Mouse (Mus musculus) liver, embryonic 12.5 days (tissue): ENCODE data around the gene Wdr77. TPM values are rescaled to one million over a fixed set of nuclear protein-coding genes. Genes with fewer than 3 reads are reported as not detected.
A peak's percentile ranks its signal among the peaks of the same experiment; 100 is the strongest.

Experiments used
- ATAC-seq: fragments of 200-750 bp; cut with Nextera tagmentation; 2 replicates; pipeline ENCODE4 v1.8.0; 2017; ENCODE audit warnings: moderate number of reproducible peaks, mild to moderate bottlenecking, moderate library complexity
- H3K27ac ChIP-seq: fragments of 300-500 bp; sonication (generic); 2 replicates; pipeline ENCODE4 v1.5.1; 2016; ENCODE audit warnings: mild to moderate bottlenecking
- H3K27me3 ChIP-seq: fragments of 300-500 bp; sonication (generic); replicated peaks from 2 replicates; pipeline ENCODE4 v1.6.1; 2016; ENCODE audit warnings: mild to moderate bottlenecking, moderate library complexity
- H3K36me3 ChIP-seq: fragments of 300-500 bp; sonication (generic); 2 replicates; pipeline ENCODE4 v1.6.1; 2016; ENCODE audit warnings: mild to moderate bottlenecking, moderate library complexity
- H3K4me1 ChIP-seq: fragments of 300-500 bp; sonication (generic); 2 replicates; pipeline ENCODE4 v1.6.1; 2016
- H3K4me2 ChIP-seq: fragments of 300-500 bp; sonication (generic); 2 replicates; pipeline ENCODE4 v1.6.1; 2016; ENCODE audit warnings: mild to moderate bottlenecking, moderate library complexity
- H3K4me3 ChIP-seq: fragments of 300-500 bp; sonication (generic); 2 replicates; pipeline ENCODE4 v1.5.1; 2016; ENCODE audit warnings: mild to moderate bottlenecking, moderate library complexity
- H3K9ac ChIP-seq: fragments of 300-500 bp; sonication (generic); 2 replicates; pipeline ENCODE4 v1.6.1; 2016; ENCODE audit warnings: mild to moderate bottlenecking, moderate library complexity
- H3K9me3 ChIP-seq: fragments of 300-500 bp; sonication (generic); replicated peaks from 2 replicates; pipeline ENCODE4 v1.6.1; 2016; ENCODE audit warnings: mild to moderate bottlenecking, moderate library complexity
- WGBS: fragments of 180-500 bp; shearing (Covaris S2); methylation state at CpG from one replicate; pipeline ENCODE4 v1.1.7; 2016; ENCODE audit not compliant: insufficient replicate concordance; 5-methylcytosine and 5-hydroxymethylcytosine counted together
- polyA plus RNA-seq: library from polyadenylated mRNA; unstranded; fragments of >200 nt; fragmentation: Nextera tagmentation; extraction: Ambion mirVana; gene quantifications from 2 replicates; pipeline ENCODE4 v1.2.1, GENCODE M21; 2016

The Wdr77 gene
- polyA plus RNA-seq, 1 experiment from 2014 or later, result 90.0 TPM

- Histone ChIP-seq H3K9me3 (no peaks in the 10 kb centered on the region), H3K27me3 (no peaks in the 10 kb centered on the region), H3K4me3 (no peak overlapping the region), H3K36me3 (no peaks in the 10 kb centered on the region), H3K4me1 (peaks cover 59% of the 10 kb centered on the region), H3K9ac (no peak overlapping the region), H3K27ac (no peak overlapping the region), H3K4me2 (no peak overlapping the region)
- no peak for ATAC-seq
- WGBS, result 72% methylated on average over 7 of the region's 7 CpGs
Observed at GRCm38 (mm10) chr3:105927561-105928194, 31.5 kb upstream of the Wdr77 start.

- H3K4me3 ChIP-seq, result no peak overlapping the region
- H3K9ac ChIP-seq, result no peak overlapping the region
- H3K27me3 ChIP-seq, result no peaks in the 10 kb centered on the region
- WGBS, result 65% methylated on average over 3 of the region's 3 CpGs
- H3K36me3 ChIP-seq, result no peaks in the 10 kb centered on the region
- peaks cover 62% of the 10 kb centered on the region for H3K4me1 ChIP-seq
- ATAC-seq, result no peak
- H3K9me3 ChIP-seq, result no peaks in the 10 kb centered on the region
- H3K4me2 ChIP-seq, result no peak overlapping the region
- H3K27ac ChIP-seq, result no peak overlapping the region
Observed at GRCm38 (mm10) chr3:105928195-105928569, 31.0 kb upstream of the Wdr77 start.

GRCm38 (mm10) chr3:105928781-105929180 lies 30.4 kb upstream of the Wdr77 start:
- no peak overlapping the region for H3K9ac ChIP-seq
- H3K4me2 ChIP-seq, result no peak overlapping the region
- no peak for ATAC-seq
- no peaks in the 10 kb centered on the region for H3K36me3 ChIP-seq
- no peaks in the 10 kb centered on the region for H3K9me3 ChIP-seq
- no peak overlapping the region for H3K4me3 ChIP-seq
- no peaks in the 10 kb centered on the region for H3K27me3 ChIP-seq
- WGBS, result 75% methylated on average over 6 of the region's 6 CpGs
- H3K4me1 ChIP-seq, result peaks cover 61% of the 10 kb centered on the region
- H3K27ac ChIP-seq, result no peak overlapping the region

- H3K36me3 ChIP-seq, result no peaks in the 10 kb centered on the region
- H3K4me1 ChIP-seq, result peaks cover 51% of the 10 kb centered on the region
- no peak overlapping the region for H3K4me2 ChIP-seq
- no peak overlapping the region for H3K9ac ChIP-seq
- 52% methylated on average over 7 of the region's 7 CpGs for WGBS
- no peaks in the 10 kb centered on the region for H3K27me3 ChIP-seq
- no peak for ATAC-seq
- no peak overlapping the region for H3K27ac ChIP-seq
- no peak overlapping the region for H3K4me3 ChIP-seq
- H3K9me3 ChIP-seq, result no peaks in the 10 kb centered on the region
Observed at GRCm38 (mm10) chr3:105929821-105930220, 29.3 kb upstream of the Wdr77 start.

GRCm38 (mm10) chr3:105931095-105931494 lies 28.1 kb upstream of the Wdr77 start:
- Histone ChIP-seq H3K36me3 (no peaks in the 10 kb centered on the region), H3K27me3 (no peaks in the 10 kb centered on the region), H3K4me3 (no peak overlapping the region), H3K27ac (no peak overlapping the region), H3K4me1 (peaks cover 40% of the 10 kb centered on the region), H3K4me2 (no peak overlapping the region), H3K9ac (no peak overlapping the region), H3K9me3 (no peaks in the 10 kb centered on the region)
- 36% methylated on average over 2 of the region's 2 CpGs for WGBS
- no peak for ATAC-seq

- Histone ChIP-seq H3K4me3 (peak within 1 kb of the TSS; percentile 16; the same call in 1 of the 2 replicates), H3K4me2 (peak within 1 kb of the TSS; percentile 25), H3K27me3 (no peaks in the 10 kb centered on the region), H3K9me3 (no peaks in the 10 kb centered on the region), H3K4me1 (peaks cover 35% of the 10 kb centered on the region), H3K9ac (0 out of 2 replicates have a peak within 1 kb of the TSS, but pooled peaks have one; percentile 30), H3K27ac (peak within 1 kb of the TSS; percentile 57), H3K36me3 (peaks cover 9% of the 10 kb centered on the region)
- peak; percentile 63 for ATAC-seq
- WGBS, result 24% methylated on average over 8 of the region's 8 CpGs
Observed at GRCm38 (mm10) chr3:105932240-105933071, 26.7 kb upstream of the Wdr77 start, which contains the start of gene I830077J02Rik. TSS of gene I830077J02Rik (minus strand) at chr3:105932664.

GRCm38 (mm10) chr3:105933926-105934325 lies 25.2 kb upstream of the Wdr77 start:
- Histone ChIP-seq H3K36me3 (peaks cover 13% of the 10 kb centered on the region), H3K27ac (no peak overlapping the region), H3K9ac (no peak overlapping the region), H3K4me2 (no peak overlapping the region), H3K4me3 (no peak overlapping the region), H3K4me1 (peaks cover 23% of the 10 kb centered on the region), H3K27me3 (no peaks in the 10 kb centered on the region), H3K9me3 (no peaks in the 10 kb centered on the region)
- 79% methylated on average over 6 of the region's 6 CpGs for WGBS
- ATAC-seq, result no peak

- ATAC-seq, result no peak
- no peak overlapping the region for H3K4me3 ChIP-seq
- H3K4me1 ChIP-seq, result peaks cover 14% of the 10 kb centered on the region
- no peaks in the 10 kb centered on the region for H3K27me3 ChIP-seq
- no peak overlapping the region for H3K9ac ChIP-seq
- H3K4me2 ChIP-seq, result no peak overlapping the region
- no peaks in the 10 kb centered on the region for H3K9me3 ChIP-seq
- H3K27ac ChIP-seq, result no peak overlapping the region
- WGBS, result 85% methylated on average over 5 of the region's 5 CpGs
- peaks cover 15% of the 10 kb centered on the region for H3K36me3 ChIP-seq
Observed at GRCm38 (mm10) chr3:105935033-105935432, 24.1 kb upstream of the Wdr77 start.

- Histone ChIP-seq H3K4me3 (no peak overlapping the region), H3K9ac (no peak overlapping the region), H3K4me2 (no peak overlapping the region), H3K27me3 (no peaks in the 10 kb centered on the region), H3K36me3 (peaks cover 25% of the 10 kb centered on the region), H3K9me3 (no peaks in the 10 kb centered on the region), H3K4me1 (peaks cover 14% of the 10 kb centered on the region), H3K27ac (no peak overlapping the region)
- 75% methylated on average over 4 of the region's 4 CpGs for WGBS
- ATAC-seq, result no peak
Observed at GRCm38 (mm10) chr3:105936111-105936510, 23.1 kb upstream of the Wdr77 start.

GRCm38 (mm10) chr3:105951348-105951747 lies 7.8 kb upstream of the Wdr77 start:
- H3K27me3 ChIP-seq, result no peaks in the 10 kb centered on the region
- ATAC-seq, result no peak
- H3K4me2 ChIP-seq, result no peak overlapping the region
- 86% methylated on average over 7 of the region's 7 CpGs for WGBS
- H3K9ac ChIP-seq, result no peak overlapping the region
- H3K4me1 ChIP-seq, result peaks cover 18% of the 10 kb centered on the region
- H3K9me3 ChIP-seq, result no peaks in the 10 kb centered on the region
- no peak overlapping the region for H3K4me3 ChIP-seq
- no peak overlapping the region for H3K27ac ChIP-seq
- peaks cover 91% of the 10 kb centered on the region for H3K36me3 ChIP-seq

GRCm38 (mm10) chr3:105957235-105957634 lies 1.9 kb upstream of the Wdr77 start:
- Histone ChIP-seq H3K4me3 (peak overlapping the region; percentile 85; the same call in 1 of the 2 replicates), H3K4me1 (peaks cover 43% of the 10 kb centered on the region), H3K27me3 (no peaks in the 10 kb centered on the region), H3K9me3 (no peaks in the 10 kb centered on the region), H3K4me2 (peak overlapping the region; percentile 86), H3K9ac (peak overlapping the region; percentile 94; the same call in 1 of the 2 replicates), H3K27ac (no peak overlapping the region), H3K36me3 (peaks cover 62% of the 10 kb centered on the region)
- 93% methylated on average over 1 of the region's 1 CpGs for WGBS
- no peak for ATAC-seq

GRCm38 (mm10) chr3:105958204-105958603 lies 965 bp upstream of the Wdr77 start:
- Histone ChIP-seq H3K27ac (peak overlapping the region; percentile 92), H3K4me1 (peaks cover 43% of the 10 kb centered on the region), H3K36me3 (peaks cover 62% of the 10 kb centered on the region), H3K4me2 (peak overlapping the region; percentile 86), H3K9ac (peak overlapping the region; percentile 94), H3K4me3 (peak overlapping the region; percentile 85), H3K9me3 (no peaks in the 10 kb centered on the region), H3K27me3 (no peaks in the 10 kb centered on the region)
- WGBS, result 27% methylated on average over 5 of the region's 5 CpGs
- no peak for ATAC-seq
